20 mouse cellular contexts compared by ENCODE assay signal in genomic region chr7:88482110-88482619, GRCm38 (mm10). TPM values are rescaled to one million over a fixed set of nuclear protein-coding genes. Genes with fewer than 3 reads are reported as not detected.
DNase-seq lines count a peak whose midpoint lies in the region; ATAC-seq and TF ChIP-seq lines count a peak whose summit lies in the region.
"Had no signal": no experiment of that assay in that cellular context is flagged by ENCODE, and none has a peak within 500 bp of the region (broad histone marks: within the 10 kb centered on the region; RNA-seq: fewer than 3 reads in every experiment).

No protein-coding gene starts in this region.

- no peak overlapping the region for H3K27ac ChIP-seq in liver, adult 2 months (replicated peaks; ENCODE audit: insufficient read depth, low read depth, low read length)
- no peak overlapping the region for H3K27ac ChIP-seq in CH12.LX (ENCODE audit: insufficient read depth, low read depth)
- no peak overlapping the region for H3K27ac ChIP-seq in embryonic facial prominence, embryonic 10.5 days (replicated peaks)
- no peak overlapping the region for H3K27ac ChIP-seq in intestine, postnatal 0 days (ENCODE audit: low read depth, low read length)
- H3K27ac ChIP-seq: hindbrain, embryonic 14.5 days; intestine, embryonic 15.5 days; stomach, embryonic 15.5 days had no signal

- no peak for TF ChIP-seq RAD21 in CH12.LX (IDR thresholded peaks at IDR 0.05; ENCODE audit: low read depth, low read length)

- peak; percentile 35 for DNase-seq in liver, adult 2 months (ENCODE audit: extremely low read depth, low read depth, low spot score)
- DNase-seq in liver = no peak
- no peak for DNase-seq in CH12.LX (ENCODE audit: extremely low read depth)
- DNase-seq in embryonic facial prominence, embryonic 10.5 days (ENCODE audit: low spot score) = no peak
- DNase-seq in spleen, postnatal 4 days (ENCODE audit: low spot score in 2 of 2) = no peak
- DNase-seq: adrenal gland, postnatal 25 days; cerebellum, adult 9-10 months; embryo, embryonic 11 days; gastrocnemius, postnatal 36 days; heart, postnatal 14 days; thymus, adult 2 months had no signal

- peak; percentile 74 to 76 for ATAC-seq in hematopoietic stem cell, adult 5-6 weeks (replicated peaks in 1 of 2; ENCODE audit: insufficient read depth in 1 of 2, low FRiP score in 2 of 2, low TSS enrichment in 1 of 2, low read depth in 1 of 2, poor library complexity in 2 of 2, severe bottlenecking in 2 of 2)
- peak; percentile 63 for ATAC-seq in megakaryocyte-erythroid progenitor cell, adult 5-6 weeks (replicated peaks; ENCODE audit: low FRiP score, low TSS enrichment, poor library complexity, severe bottlenecking)
- no peak for ATAC-seq in intestine, postnatal 0 days
- ATAC-seq: forebrain, embryonic 14.5 days; intestine, embryonic 15.5 days had no signal

- no peak for TF ChIP-seq EP300 in CH12.LX (IDR thresholded peaks at IDR 0.05; ENCODE audit: low read length)

- no peaks in the 10 kb centered on the region for H3K9me3 ChIP-seq in CH12.LX (replicated peaks; ENCODE audit: low read length)
- no peaks in the 10 kb centered on the region for H3K9me3 ChIP-seq in embryonic facial prominence, embryonic 10.5 days
- H3K9me3 ChIP-seq in intestine, postnatal 0 days (ENCODE audit: control insufficient read depth) = no peaks in the 10 kb centered on the region
- H3K9me3 ChIP-seq: intestine, embryonic 15.5 days; stomach, embryonic 15.5 days had no signal

- H3K9ac ChIP-seq in liver, adult 2 months (ENCODE audit: low read depth, low read length) = no peak overlapping the region
- no peak overlapping the region for H3K9ac ChIP-seq in CH12.LX (ENCODE audit: insufficient read depth, low read depth)
- no peak overlapping the region for H3K9ac ChIP-seq in intestine, postnatal 0 days (ENCODE audit: low read depth, low read length)
- H3K9ac ChIP-seq: hindbrain, embryonic 14.5 days; intestine, embryonic 15.5 days; stomach, embryonic 15.5 days had no signal

- peak overlapping the region; percentile 85 for H3K4me2 ChIP-seq in CH12.LX (ENCODE audit: insufficient read depth, low read depth, poor library complexity, severe bottlenecking)
- H3K4me2 ChIP-seq in intestine, postnatal 0 days (replicated peaks; ENCODE audit: low read depth) = no peak overlapping the region
- H3K4me2 ChIP-seq: heart, embryonic 11.5 days; hindbrain, embryonic 14.5 days; intestine, embryonic 15.5 days; midbrain, embryonic 11.5 days; stomach, embryonic 15.5 days had no signal

- H3K4me1 ChIP-seq in liver, adult 2 months (ENCODE audit: control insufficient read depth, insufficient read depth, low read length) = peaks cover 3% of the 10 kb centered on the region; the same call in 1 of the 2 replicates
- peaks cover 0 to 9% of the 10 kb centered on the region in 2 experiments; a peak in 2 of 4 replicates for H3K4me1 ChIP-seq in CH12.LX (ENCODE audit: control insufficient read depth in 1 of 2, insufficient read depth in 2 of 2)
- H3K4me1 ChIP-seq in embryonic facial prominence, embryonic 10.5 days = no peaks in the 10 kb centered on the region
- H3K4me1 ChIP-seq in intestine, postnatal 0 days (replicated peaks; ENCODE audit: control insufficient read depth, insufficient read depth, low read length) = no peaks in the 10 kb centered on the region
- H3K4me1 ChIP-seq: intestine, embryonic 15.5 days; stomach, embryonic 15.5 days had no signal

- no peaks in the 10 kb centered on the region for H3K27me3 ChIP-seq in liver, adult 2 months (ENCODE audit: control insufficient read depth, insufficient read depth, low read length)
- H3K27me3 ChIP-seq in CH12.LX (replicated peaks) = no peaks in the 10 kb centered on the region
- H3K27me3 ChIP-seq in embryonic facial prominence, embryonic 10.5 days (replicated peaks; ENCODE audit: low read depth, poor library complexity, severe bottlenecking) = no peaks in the 10 kb centered on the region
- no peaks in the 10 kb centered on the region for H3K27me3 ChIP-seq in intestine, postnatal 0 days (replicated peaks; ENCODE audit: control insufficient read depth, insufficient read depth, low read length)
- H3K27me3 ChIP-seq: intestine, embryonic 15.5 days; stomach, embryonic 15.5 days had no signal

- dilution Hi-C loops in CH12.LX (cut with MboI; ENCODE audit: extremely low pct_ligation_motif_present, extremely low pct_unique_long_range_greater_than_20kb, low sequenced_read_pairs) = no loop called here

- in situ Hi-C loops in CH12.LX (cut with MboI; ENCODE audit: low pct_ligation_motif_present, low pct_unique_long_range_greater_than_20kb, low sequenced_read_pairs) = no loop called here

- TF ChIP-seq CTCF in liver, adult 2 months (IDR thresholded peaks at IDR 0.05; ENCODE audit: low read depth, low read length) = no peak
- TF ChIP-seq CTCF in CH12.LX (conservative IDR thresholded peaks at IDR 0.05 in 1 of 2, IDR thresholded peaks at IDR 0.05 in 1 of 2; ENCODE audit: low read depth in 2 of 2, low read length in 2 of 2) = no peak
- no peak for TF ChIP-seq CTCF in intestine, postnatal 0 days (IDR thresholded peaks at IDR 0.05; ENCODE audit: low read depth)

- no peaks in the 10 kb centered on the region for H3K79me2 ChIP-seq in liver, adult 2 months (ENCODE audit: control insufficient read depth, insufficient read depth, low read length)
- no peaks in the 10 kb centered on the region for H3K79me2 ChIP-seq in CH12.LX (replicated peaks; ENCODE audit: control insufficient read depth, extremely low read depth, insufficient read depth, poor library complexity, severe bottlenecking)

- no peaks in the 10 kb centered on the region for H3K36me3 ChIP-seq in liver, adult 2 months (ENCODE audit: control insufficient read depth, insufficient read depth, low read length)
- no peaks in the 10 kb centered on the region for H3K36me3 ChIP-seq in CH12.LX (replicated peaks in 1 of 2; ENCODE audit: control insufficient read depth in 1 of 2, insufficient read depth in 1 of 2, low read length in 1 of 2)
- no peaks in the 10 kb centered on the region for H3K36me3 ChIP-seq in embryonic facial prominence, embryonic 10.5 days (replicated peaks)
- H3K36me3 ChIP-seq in intestine, postnatal 0 days (ENCODE audit: control insufficient read depth, insufficient read depth) = no peaks in the 10 kb centered on the region
- H3K36me3 ChIP-seq: intestine, embryonic 15.5 days; stomach, embryonic 15.5 days had no signal

- TF ChIP-seq POLR2A in liver, adult 2 months (IDR thresholded peaks at IDR 0.05; ENCODE audit: extremely low read depth, insufficient read depth, low read length) = no peak
- no peak for TF ChIP-seq POLR2A in CH12.LX (IDR thresholded peaks at IDR 0.05; ENCODE audit: low read depth, low read length)

- no peak overlapping the region for H3K4me3 ChIP-seq in liver, adult 2 months (ENCODE audit: insufficient read depth, low read depth, low read length)
- H3K4me3 ChIP-seq in CH12.LX (replicated peaks in 1 of 3; ENCODE audit: low read depth in 2 of 3, low read length in 2 of 3, poor library complexity in 1 of 3) = peak overlapping the region in 1 of 3 experiments; percentile 0
- H3K4me3 ChIP-seq in embryonic facial prominence, embryonic 10.5 days = no peak overlapping the region
- no peak overlapping the region for H3K4me3 ChIP-seq in intestine, postnatal 0 days (ENCODE audit: low read depth, low read length)
- H3K4me3 ChIP-seq: intestine, embryonic 15.5 days; stomach, embryonic 15.5 days had no signal

- WGBS in liver, adult 2 months = 59% methylated on average over 7 of the region's 7 CpGs
- WGBS in embryonic facial prominence, embryonic 10.5 days = 91% methylated on average over 7 of the region's 7 CpGs
- 78% methylated on average over 7 of the region's 7 CpGs for WGBS in intestine, postnatal 0 days

TF ChIP-seq in CH12.LX, 34 proteins besides CTCF, POLR2A, EP300 and RAD21:
- no peak for TF ChIP-seq TCF12 (IDR thresholded peaks at IDR 0.05; ENCODE audit: low read depth, low read length)
- no peak for TF ChIP-seq JUN (IDR thresholded peaks at IDR 0.05; ENCODE audit: insufficient read depth, low read depth, low read length)
- no peak for TF ChIP-seq UBTF (IDR thresholded peaks at IDR 0.05; ENCODE audit: low read depth, low read length)
- peak; percentile 38; the same call in 1 of the 2 replicates for TF ChIP-seq MAX (IDR thresholded peaks at IDR 0.05; ENCODE audit: low read length)
- no peak for TF ChIP-seq MXI1 (IDR thresholded peaks at IDR 0.05; ENCODE audit: low read depth, low read length)
- TF ChIP-seq ELF1 (IDR thresholded peaks at IDR 0.05; ENCODE audit: low read depth, low read length) = no peak
- TF ChIP-seq TBP (conservative IDR thresholded peaks at IDR 0.05; ENCODE audit: low read depth, low read length) = no peak
- TF ChIP-seq MAZ (IDR thresholded peaks at IDR 0.05; ENCODE audit: low read depth, low read length) = no peak

RNA-seq across cellular contexts. Expression of gene Rab38, which starts 52.1 kb away (rescaled TPM):
- total RNA-seq in liver, adult 2 months (2014; rRNA removed) = 1.0 TPM in 2 replicates
- polyA plus RNA-seq in liver, adult 2 months (2012; rRNA removed) = 0.35 and 0.39 TPM in 2 replicates
- total RNA-seq in CH12.LX (2012; rRNA removed) (not detected in 2 replicates), CH12.LX (2014; rRNA removed) (not detected in 2 replicates)
- polyA plus RNA-seq in CH12.LX (2012; ENCODE audit: insufficient read length, low read depth) = not detected in 2 replicates
- 94.6 and 135 TPM in 2 replicates for total RNA-seq in hematopoietic stem cell, adult 5-6 weeks (2017)
- 20.5 and 41.4 TPM in 2 replicates for total RNA-seq in megakaryocyte-erythroid progenitor cell, adult 5-6 weeks (2014; fragmentation: Nextera tagmentation)
- 37.6 and 44.2 TPM in 2 replicates for total RNA-seq in megakaryocyte-erythroid progenitor cell, adult 5-6 weeks (2017)
- polyA plus RNA-seq in embryonic facial prominence, embryonic 10.5 days (2016; fragmentation: Nextera tagmentation; extraction: Ambion mirVana) = 9.3 and 10.0 TPM in 2 replicates
- 2.7 and 2.9 TPM in 2 replicates for polyA plus RNA-seq in intestine, postnatal 0 days (2015; fragmentation: Nextera tagmentation; extraction: Ambion mirVana)

Comparison
In these comparisons a context has a peak if more than half of its experiments do, and no peak if none do; other contexts are left out.
1. RNA of gene Rab38, which starts 52.1 kb away (total RNA-seq): 94.6 to 135 TPM in hematopoietic stem cell, adult 5-6 weeks and 20.5 to 44.2 TPM in megakaryocyte-erythroid progenitor cell, adult 5-6 weeks; 1.0 TPM in liver, adult 2 months and not detected in CH12.LX; every median in the first group is over 10 times any median in the second.